Mouse (Mus musculus) MEL (cell line): ENCODE measurements at regions not wholly inside any gene's neighbourhood (a gene's known extent, or its start where the extent isn't known, plus 50 kb on each side); places are given as distances from the start of the nearest gene placed in this dataset.

Source experiments
- DNase-seq: peaks from one replicate; pipeline ENCODE4 v3.0.0; 2011; ENCODE audit warnings: low read depth, low spot score
- H3K27ac ChIP-seq: 2 replicates; pipeline ENCODE4 v1.5.1; 2012; ENCODE audit warnings: low read depth, mild to moderate bottlenecking, control low read depth, low read length, moderate library complexity; ENCODE audit not compliant: control insufficient read depth
- H3K27me3 ChIP-seq, 2 experiments: fragments of 150-350 bp in 1 of 2; sonication (generic) in 1 of 2; 2 replicates each; pipeline ENCODE4 v1.6.1; 2012; ENCODE audit warnings: low read length in 2 of 2, mild to moderate bottlenecking in 2 of 2, improper control_type of control experiment in 1 of 2, moderate library complexity in 1 of 2; ENCODE audit not compliant: insufficient read depth in 2 of 2, control insufficient read depth in 1 of 2
- H3K36me3 ChIP-seq, 2 experiments: 2 replicates each; pipeline ENCODE4 v1.6.1; 2012 to 2014; ENCODE audit warnings: low read length in 2 of 2, improper control_type of control experiment in 1 of 2, inconsistent platforms in 1 of 2, mild to moderate bottlenecking in 1 of 2; ENCODE audit not compliant: insufficient read depth in 2 of 2, control insufficient read depth in 1 of 2
- H3K4me1 ChIP-seq, 2 experiments: fragments of 150-350 bp in 1 of 2; sonication (generic) in 1 of 2; 2 replicates each; pipeline ENCODE4 v1.6.1; 2012; ENCODE audit warnings: low read length in 2 of 2, improper control_type of control experiment in 1 of 2, mild to moderate bottlenecking in 1 of 2; ENCODE audit not compliant: insufficient read depth in 2 of 2, control insufficient read depth in 1 of 2
- H3K4me3 ChIP-seq, 2 experiments: fragments of 150-350 bp in 1 of 2; sonication (generic) in 1 of 2; 2 replicates each; pipeline ENCODE4 v1.5.1; 2012; ENCODE audit warnings: low read depth in 2 of 2, low read length in 2 of 2, mild to moderate bottlenecking in 2 of 2, moderate library complexity in 2 of 2, control low read depth in 1 of 2, improper control_type of control experiment in 1 of 2; ENCODE audit not compliant: control insufficient read depth in 1 of 2, insufficient read depth in 1 of 2
- H3K79me2 ChIP-seq: 2 replicates; pipeline ENCODE4 v1.6.1; 2012; ENCODE audit warnings: mild to moderate bottlenecking, low read length, moderate library complexity; ENCODE audit not compliant: control insufficient read depth, poor library complexity, insufficient read depth
- H3K9ac ChIP-seq: 2 replicates; pipeline ENCODE4 v1.6.1; 2012; ENCODE audit warnings: low read depth, mild to moderate bottlenecking, control low read depth, low read length, moderate library complexity; ENCODE audit not compliant: control insufficient read depth, poor library complexity, severe bottlenecking
- H3K9me3 ChIP-seq: fragments of 150-350 bp; sonication (generic); replicated peaks from 2 replicates; pipeline ENCODE4 v1.6.1; 2012; ENCODE audit warnings: mild to moderate bottlenecking, low read length, improper control_type of control experiment, moderate library complexity; ENCODE audit not compliant: insufficient read depth
- BHLHE40 ChIP-seq: IDR thresholded peaks from 2 replicates; pipeline ENCODE4 v1.6.1; 2012; ENCODE audit warnings: low read depth, mild to moderate bottlenecking, inconsistent platforms, low read length, improper control_type of control experiment, borderline replicate concordance
- CHD1 ChIP-seq: IDR thresholded peaks from 2 replicates; pipeline ENCODE4 v1.6.1; 2012; ENCODE audit warnings: low read depth, mild to moderate bottlenecking, inconsistent platforms, low read length, improper control_type of control experiment
- CHD2 ChIP-seq: IDR thresholded peaks from 2 replicates; pipeline ENCODE4 v1.6.1; 2011; ENCODE audit warnings: low read length, improper control_type of control experiment
- CTCF ChIP-seq, 3 experiments: IDR thresholded peaks in 2 of 3; conservative IDR thresholded peaks in 1 of 3; 2 replicates each; pipeline ENCODE4 v1.5.1; 2011 to 2012; ENCODE audit warnings: low read length in 3 of 3, low read depth in 2 of 3, mild to moderate bottlenecking in 2 of 3, improper control_type of control experiment in 1 of 3, inconsistent platforms in 1 of 3, mixed read lengths in 1 of 3, moderate library complexity in 1 of 3; ENCODE audit not compliant: control insufficient read depth in 1 of 3, insufficient read depth in 1 of 3, poor library complexity in 1 of 3, severe bottlenecking in 1 of 3
- ELF1 ChIP-seq: IDR thresholded peaks from 2 replicates; pipeline ENCODE4 v1.6.1; 2014; ENCODE audit warnings: low read depth, mild to moderate bottlenecking, inconsistent platforms, low read length, improper control_type of control experiment, moderate library complexity
- EP300 ChIP-seq, 2 experiments: IDR thresholded peaks; 2 replicates each; pipeline ENCODE4 v1.6.1; 2011; ENCODE audit warnings: improper control_type of control experiment in 2 of 2, low read length in 2 of 2, low read depth in 1 of 2, mild to moderate bottlenecking in 1 of 2
- ETS1 ChIP-seq: IDR thresholded peaks from 2 replicates; pipeline ENCODE4 v1.6.1; 2012; ENCODE audit warnings: low read depth, mild to moderate bottlenecking, inconsistent platforms, low read length, improper control_type of control experiment, moderate library complexity
- GABPA ChIP-seq: IDR thresholded peaks from 2 replicates; pipeline ENCODE4 v1.6.1; 2012; ENCODE audit warnings: low read depth, mild to moderate bottlenecking, inconsistent platforms, low read length, improper control_type of control experiment, moderate library complexity
- JUND ChIP-seq: IDR thresholded peaks from 2 replicates; pipeline ENCODE4 v1.6.1; 2011; ENCODE audit warnings: low read depth, mild to moderate bottlenecking, improper control_type of control experiment, low read length
- KAT2A ChIP-seq: conservative IDR thresholded peaks from 2 replicates; pipeline ENCODE4 v1.6.1; 2012; ENCODE audit warnings: low read depth, low read length, improper control_type of control experiment, inconsistent platforms
- MAFK ChIP-seq: IDR thresholded peaks from 2 replicates; pipeline ENCODE4 v1.6.1; 2011; ENCODE audit warnings: low read depth, mild to moderate bottlenecking, low read length, improper control_type of control experiment, borderline replicate concordance
- MAX ChIP-seq: IDR thresholded peaks from 2 replicates; pipeline ENCODE4 v1.6.1; 2011; ENCODE audit warnings: low read length, improper control_type of control experiment
- MXI1 ChIP-seq: IDR thresholded peaks from 2 replicates; pipeline ENCODE4 v1.6.1; 2011; ENCODE audit warnings: mild to moderate bottlenecking, low read depth, low read length, improper control_type of control experiment
- MYB ChIP-seq: IDR thresholded peaks from 2 replicates; pipeline ENCODE4 v1.6.1; 2011; ENCODE audit warnings: mild to moderate bottlenecking, low read depth, low read length, improper control_type of control experiment
- NELFE ChIP-seq: IDR thresholded peaks from 2 replicates; pipeline ENCODE4 v1.6.1; 2011; ENCODE audit warnings: low read depth, low read length, improper control_type of control experiment
- POLR2A ChIP-seq, 2 experiments: IDR thresholded peaks; 2 replicates each; pipeline ENCODE4 v1.6.1; 2011 to 2012; ENCODE audit warnings: low read length in 2 of 2, mild to moderate bottlenecking in 2 of 2, control low read depth in 1 of 2, improper control_type of control experiment in 1 of 2, low read depth in 1 of 2, moderate library complexity in 1 of 2; ENCODE audit not compliant: control insufficient read depth in 1 of 2, insufficient read depth in 1 of 2, poor library complexity in 1 of 2
- POLR2AphosphoS2 ChIP-seq: IDR thresholded peaks from 2 replicates; pipeline ENCODE4 v1.6.1; 2011; ENCODE audit warnings: low read length, improper control_type of control experiment
- SIN3A ChIP-seq: IDR thresholded peaks from 2 replicates; pipeline ENCODE4 v1.6.1; 2012; ENCODE audit warnings: low read length, improper control_type of control experiment, inconsistent platforms
- TCF12 ChIP-seq: IDR thresholded peaks from 2 replicates; pipeline ENCODE4 v1.6.1; 2014; ENCODE audit warnings: low read depth, mild to moderate bottlenecking, inconsistent platforms, low read length, improper control_type of control experiment, moderate library complexity
- USF2 ChIP-seq, 2 experiments: IDR thresholded peaks; 2 replicates each; pipeline ENCODE4 v1.6.1; 2011 to 2012; ENCODE audit warnings: improper control_type of control experiment in 2 of 2, low read length in 2 of 2, borderline replicate concordance in 1 of 2, inconsistent platforms in 1 of 2, low read depth in 1 of 2, mild to moderate bottlenecking in 1 of 2; ENCODE audit not compliant: insufficient read depth in 1 of 2
- ZC3H11A ChIP-seq: IDR thresholded peaks from 2 replicates; pipeline ENCODE4 v1.6.1; 2012; ENCODE audit warnings: low read depth, mild to moderate bottlenecking, inconsistent platforms, low read length, improper control_type of control experiment
- ZKSCAN1 ChIP-seq: IDR thresholded peaks from 2 replicates; pipeline ENCODE4 v1.6.1; 2012; ENCODE audit warnings: low read depth, mild to moderate bottlenecking, inconsistent platforms, low read length, improper control_type of control experiment, moderate library complexity
- ZNF384 ChIP-seq: IDR thresholded peaks from 2 replicates; pipeline ENCODE4 v1.6.1; 2012; ENCODE audit warnings: low read depth, mild to moderate bottlenecking, inconsistent platforms, low read length, improper control_type of control experiment

DNA sequence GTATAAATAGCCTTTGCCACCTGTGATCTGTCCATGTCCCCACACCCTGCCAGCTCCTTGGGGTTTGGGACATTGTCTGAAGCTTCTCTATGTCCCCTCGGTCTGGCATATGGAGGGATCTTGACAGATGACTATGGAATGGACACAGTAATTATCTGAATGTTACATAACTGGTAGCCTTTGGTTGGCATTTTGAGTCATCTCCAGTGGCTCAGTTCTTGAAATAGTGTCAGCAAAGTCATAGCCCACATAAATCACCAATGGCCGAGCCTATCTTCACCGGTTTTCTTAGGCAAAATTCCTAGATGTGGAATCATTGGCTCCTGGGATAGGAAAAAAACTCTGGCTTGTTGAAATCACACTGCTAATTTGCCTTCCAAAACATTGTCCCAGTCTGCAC lies 67.3 kb upstream of the Ephb1 start:
- TF ChIP-seq ZKSCAN1 (no peak), POLR2A (IDR thresholded peaks at IDR 0.05; ENCODE audit: control insufficient read depth in 1 of 2, insufficient read depth in 1 of 2, low read depth in 1 of 2, low read length in 2 of 2, poor library complexity in 1 of 2) (no peak), ZC3H11A (no peak), CHD1 (no peak), ZNF384 (no peak), ELF1 (no peak), MYB (no peak)

DNA sequence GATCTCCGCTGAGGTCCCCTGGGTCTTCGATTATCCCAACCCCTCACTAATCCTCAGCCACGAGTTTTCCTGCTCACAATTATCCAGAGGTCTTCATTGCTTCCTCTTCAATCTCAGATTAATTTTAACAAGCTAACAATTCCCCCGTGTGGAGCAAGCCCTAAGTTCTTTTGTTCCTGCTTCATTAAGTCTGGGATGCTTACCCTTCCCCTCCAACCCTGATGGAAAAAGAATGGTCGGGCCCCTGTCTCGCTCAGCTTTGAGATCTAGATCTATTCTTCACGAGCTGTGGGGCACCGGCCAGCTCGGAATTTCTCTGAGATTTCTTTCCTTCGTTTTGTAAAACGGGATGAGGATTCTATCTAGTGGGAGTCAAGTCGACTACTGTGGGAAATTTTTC lies 65.7 kb upstream of the Ephb1 start:
- TF ChIP-seq CHD1 (no peak), JUND (no peak), MYB (no peak), BHLHE40 (no peak), MXI1 (no peak), NELFE (no peak), SIN3A (no peak), TCF12 (no peak), ZNF384 (no peak), MAX (no peak), KAT2A (no peak), POLR2AphosphoS2 (no peak), ZC3H11A (no peak), GABPA (no peak), EP300 (IDR thresholded peaks at IDR 0.05; ENCODE audit: low read depth in 1 of 2, low read length in 2 of 2) (no peak), ETS1 (no peak), MAFK (no peak), CHD2 (no peak), CTCF (IDR thresholded peaks at IDR 0.05 in 2 of 3, conservative IDR thresholded peaks at IDR 0.05 in 1 of 3; ENCODE audit: control insufficient read depth in 1 of 3, insufficient read depth in 1 of 3, low read depth in 2 of 3, low read length in 3 of 3, poor library complexity in 1 of 3, severe bottlenecking in 1 of 3) (no peak), USF2 (IDR thresholded peaks at IDR 0.05; ENCODE audit: borderline replicate concordance in 1 of 2, insufficient read depth in 1 of 2, low read depth in 1 of 2, low read length in 2 of 2) (no peak)
- TF ChIP-seq, all 39 proteins: peak for 0
- DNase-seq: no peak
- H3K4me3 ChIP-seq: no peak overlapping the region
- no peak overlapping the region for H3K9ac ChIP-seq
- H3K9me3 ChIP-seq: no peaks in the 10 kb centered on the region
- no peaks in the 10 kb centered on the region for H3K79me2 ChIP-seq
- no peak overlapping the region for H3K27ac ChIP-seq
- no peaks in the 10 kb centered on the region for H3K36me3 ChIP-seq
- no peaks in the 10 kb centered on the region for H3K4me1 ChIP-seq
- no peaks in the 10 kb centered on the region for H3K27me3 ChIP-seq

More for the DNA sequence above, 67.3 kb upstream of the Ephb1 start:
- Histone ChIP-seq H3K9ac (no peak overlapping the region), H3K4me1 (no peaks in the 10 kb centered on the region), H3K36me3 (no peaks in the 10 kb centered on the region), H3K9me3 (no peaks in the 10 kb centered on the region), H3K27me3 (no peaks in the 10 kb centered on the region), H3K4me3 (no peak overlapping the region), H3K27ac (no peak overlapping the region), H3K79me2 (no peaks in the 10 kb centered on the region)
- DNase-seq: no peak
